Mouse (Mus musculus): Measurements from ENCODE around the gene Kcnh7. TPM values are rescaled to one million over a fixed set of nuclear protein-coding genes. Genes with fewer than 3 reads are reported as not detected.

Gene Kcnh7
- polyA plus RNA-seq, 1 experiment from 2014 or later: 0.13 TPM

GRCm38 (mm10) chr2:63049884-63050283 lies 134.2 kb downstream of the Kcnh7 start:
- WGBS: 87% methylated on average over 3 of the region's 3 CpGs
- no peak overlapping the region for H3K4me3 ChIP-seq (ENCODE audit: low read depth, low read length)
- no peaks in the 10 kb centered on the region for H3K27me3 ChIP-seq (ENCODE audit: insufficient read depth, low read length)
- DNase-seq: no peak
- TF ChIP-seq CTCF (IDR thresholded peaks at IDR 0.05; ENCODE audit: low read depth): no peak
- no peak overlapping the region for H3K9ac ChIP-seq
- no peak overlapping the region for H3K4me2 ChIP-seq
- no peak for ATAC-seq (ENCODE audit: insufficient read depth)
- no peaks in the 10 kb centered on the region for H3K9me3 ChIP-seq (ENCODE audit: low read depth, low read length)
- H3K27ac ChIP-seq (ENCODE audit: low read depth): no peak overlapping the region
- no peaks in the 10 kb centered on the region for H3K36me3 ChIP-seq (ENCODE audit: insufficient read depth)
- no peaks in the 10 kb centered on the region for H3K4me1 ChIP-seq (ENCODE audit: insufficient read depth)

GRCm38 (mm10) chr2:63039718-63040117 lies 144.4 kb downstream of the Kcnh7 start:
- H3K4me3 ChIP-seq (ENCODE audit: low read depth, low read length): no peak overlapping the region
- no peak overlapping the region for H3K4me2 ChIP-seq
- ATAC-seq (ENCODE audit: insufficient read depth) (no peak), DNase-seq (no peak)
- no peaks in the 10 kb centered on the region for H3K4me1 ChIP-seq (ENCODE audit: insufficient read depth)
- 79% methylated on average over 3 of the region's 3 CpGs for WGBS
- H3K36me3 ChIP-seq (ENCODE audit: insufficient read depth): no peaks in the 10 kb centered on the region
- no peaks in the 10 kb centered on the region for H3K27me3 ChIP-seq (ENCODE audit: insufficient read depth, low read length)
- H3K27ac ChIP-seq (ENCODE audit: low read depth): no peak overlapping the region
- no peak overlapping the region for H3K9ac ChIP-seq
- TF ChIP-seq CTCF (IDR thresholded peaks at IDR 0.05; ENCODE audit: low read depth): no peak
- H3K9me3 ChIP-seq (ENCODE audit: low read depth, low read length): no peaks in the 10 kb centered on the region

- Histone ChIP-seq H3K27me3 (ENCODE audit: insufficient read depth, low read length) (no peaks in the 10 kb centered on the region), H3K9me3 (ENCODE audit: low read depth, low read length) (no peaks in the 10 kb centered on the region), H3K4me3 (ENCODE audit: low read depth, low read length) (no peak overlapping the region), H3K4me2 (no peak overlapping the region), H3K27ac (ENCODE audit: low read depth) (no peak overlapping the region), H3K9ac (no peak overlapping the region), H3K36me3 (ENCODE audit: insufficient read depth) (no peaks in the 10 kb centered on the region), H3K4me1 (ENCODE audit: insufficient read depth) (no peaks in the 10 kb centered on the region)
- TF ChIP-seq CTCF (IDR thresholded peaks at IDR 0.05; ENCODE audit: low read depth): no peak
- DNase-seq (no peak), ATAC-seq (ENCODE audit: insufficient read depth) (no peak)
These were observed 169.2 kb downstream of the Kcnh7 start for GRCm38 (mm10) chr2:63014909-63015308.

GRCm38 (mm10) chr2:63009141-63009540 lies 174.9 kb downstream of the Kcnh7 start:
- Histone ChIP-seq H3K9me3 (ENCODE audit: low read depth, low read length) (no peaks in the 10 kb centered on the region), H3K4me3 (ENCODE audit: low read depth, low read length) (no peak overlapping the region), H3K27me3 (ENCODE audit: insufficient read depth, low read length) (no peaks in the 10 kb centered on the region), H3K4me2 (no peak overlapping the region), H3K9ac (no peak overlapping the region), H3K27ac (ENCODE audit: low read depth) (no peak overlapping the region), H3K4me1 (ENCODE audit: insufficient read depth) (no peaks in the 10 kb centered on the region), H3K36me3 (ENCODE audit: insufficient read depth) (no peaks in the 10 kb centered on the region)
- no peak for TF ChIP-seq CTCF (IDR thresholded peaks at IDR 0.05; ENCODE audit: low read depth)
- no peak for DNase-seq
- ATAC-seq (ENCODE audit: insufficient read depth): no peak
- WGBS: 79% methylated on average over 4 of the region's 4 CpGs

DNA sequence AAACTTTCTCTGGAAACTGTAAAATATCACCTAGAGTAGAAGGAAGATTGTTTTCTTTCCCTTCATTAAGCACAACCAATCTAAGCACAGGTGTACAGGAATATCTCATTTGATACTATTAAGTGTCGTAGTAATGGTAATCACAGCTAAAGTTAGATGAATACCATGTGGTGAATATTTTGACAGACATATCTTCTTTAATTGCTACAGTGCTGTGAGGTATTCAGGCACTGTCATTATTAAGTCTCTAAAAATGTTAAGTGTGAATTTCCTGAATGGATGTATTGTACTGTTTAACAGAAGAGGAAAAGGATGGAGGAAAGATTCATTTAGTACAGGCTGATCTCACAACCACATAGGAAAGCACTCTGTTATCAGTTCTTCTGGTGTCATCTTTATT lies 181.3 kb downstream of the Kcnh7 start:
- TF ChIP-seq CTCF (IDR thresholded peaks at IDR 0.05; ENCODE audit: low read depth): no peak
- H3K9ac ChIP-seq: no peak overlapping the region
- H3K4me3 ChIP-seq (ENCODE audit: low read depth, low read length): no peak overlapping the region
- H3K9me3 ChIP-seq (ENCODE audit: low read depth, low read length): no peaks in the 10 kb centered on the region
- no peaks in the 10 kb centered on the region for H3K4me1 ChIP-seq (ENCODE audit: insufficient read depth)
- H3K4me2 ChIP-seq: no peak overlapping the region
- H3K27me3 ChIP-seq (ENCODE audit: insufficient read depth, low read length): no peaks in the 10 kb centered on the region
- DNase-seq (no peak), ATAC-seq (ENCODE audit: insufficient read depth) (no peak)
- no peak overlapping the region for H3K27ac ChIP-seq (ENCODE audit: low read depth)
- WGBS: 83% methylated on average over 1 of the region's 1 CpGs
- no peaks in the 10 kb centered on the region for H3K36me3 ChIP-seq (ENCODE audit: insufficient read depth)

GRCm38 (mm10) chr2:62997692-62998091 lies 186.4 kb downstream of the Kcnh7 start:
- no peaks in the 10 kb centered on the region for H3K27me3 ChIP-seq (ENCODE audit: insufficient read depth, low read length)
- no peaks in the 10 kb centered on the region for H3K36me3 ChIP-seq (ENCODE audit: insufficient read depth)
- H3K27ac ChIP-seq (ENCODE audit: low read depth): no peak overlapping the region
- ATAC-seq (ENCODE audit: insufficient read depth) (no peak), DNase-seq (no peak)
- WGBS: 83% methylated on average over 2 of the region's 2 CpGs
- no peak overlapping the region for H3K4me2 ChIP-seq
- no peaks in the 10 kb centered on the region for H3K4me1 ChIP-seq (ENCODE audit: insufficient read depth)
- no peak overlapping the region for H3K4me3 ChIP-seq (ENCODE audit: low read depth, low read length)
- no peak overlapping the region for H3K9ac ChIP-seq
- TF ChIP-seq CTCF (IDR thresholded peaks at IDR 0.05; ENCODE audit: low read depth): no peak
- no peaks in the 10 kb centered on the region for H3K9me3 ChIP-seq (ENCODE audit: low read depth, low read length)

GRCm38 (mm10) chr2:62988616-62989015 lies 195.5 kb downstream of the Kcnh7 start:
- ATAC-seq (ENCODE audit: insufficient read depth) (no peak), DNase-seq (no peak)
- Histone ChIP-seq H3K36me3 (ENCODE audit: insufficient read depth) (no peaks in the 10 kb centered on the region), H3K4me3 (ENCODE audit: low read depth, low read length) (no peak overlapping the region), H3K27ac (ENCODE audit: low read depth) (no peak overlapping the region), H3K4me2 (no peak overlapping the region), H3K27me3 (ENCODE audit: insufficient read depth, low read length) (no peaks in the 10 kb centered on the region), H3K4me1 (ENCODE audit: insufficient read depth) (no peaks in the 10 kb centered on the region), H3K9ac (no peak overlapping the region), H3K9me3 (ENCODE audit: low read depth, low read length) (no peaks in the 10 kb centered on the region)
- no peak for TF ChIP-seq CTCF (IDR thresholded peaks at IDR 0.05; ENCODE audit: low read depth)

DNA sequence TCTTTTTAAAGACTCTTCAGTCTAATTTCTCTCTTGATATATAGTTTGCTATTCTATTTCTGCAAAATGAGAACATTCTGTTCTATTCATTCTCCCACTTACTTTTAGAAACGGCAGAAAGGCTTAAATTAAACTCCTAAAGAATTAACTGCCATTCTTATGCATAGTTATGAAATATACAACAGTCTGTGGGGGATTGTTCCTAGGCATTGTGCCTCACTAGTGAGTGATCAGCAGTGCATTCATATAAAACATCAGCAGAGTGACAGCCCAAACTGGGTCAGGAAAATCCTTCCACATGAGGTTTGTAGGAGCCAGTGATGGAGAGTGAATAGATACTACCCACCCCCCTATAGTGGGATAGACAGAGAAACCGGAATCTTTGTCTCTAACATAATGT lies 200.2 kb downstream of the Kcnh7 start:
- Histone ChIP-seq H3K9ac (no peak overlapping the region), H3K4me3 (ENCODE audit: low read depth, low read length) (no peak overlapping the region), H3K9me3 (ENCODE audit: low read depth, low read length) (no peaks in the 10 kb centered on the region), H3K4me1 (ENCODE audit: insufficient read depth) (no peaks in the 10 kb centered on the region), H3K27ac (ENCODE audit: low read depth) (no peak overlapping the region), H3K36me3 (ENCODE audit: insufficient read depth) (no peaks in the 10 kb centered on the region), H3K27me3 (ENCODE audit: insufficient read depth, low read length) (no peaks in the 10 kb centered on the region), H3K4me2 (no peak overlapping the region)
- TF ChIP-seq CTCF (IDR thresholded peaks at IDR 0.05; ENCODE audit: low read depth): no peak
- whole genome bisulfite sequencing: 54% methylated on average over 2 of the region's 2 CpGs
- DNase-seq: no peak
- no peak for ATAC-seq (ENCODE audit: insufficient read depth)
